Mouse (Mus musculus): Measurements from ENCODE around the gene Crnkl1. TPM values are rescaled to one million over a fixed set of nuclear protein-coding genes. Genes with fewer than 3 reads are reported as not detected.
"Not testable (repeated sequence)": the region's sequence is repeated elsewhere in the genome, so short reads cannot be mapped to it uniquely, and the experiment has no call there.

Crnkl1 gene
- polyA plus RNA-seq, 1 experiment from 2014 or later, result 39.0 TPM

DNA sequence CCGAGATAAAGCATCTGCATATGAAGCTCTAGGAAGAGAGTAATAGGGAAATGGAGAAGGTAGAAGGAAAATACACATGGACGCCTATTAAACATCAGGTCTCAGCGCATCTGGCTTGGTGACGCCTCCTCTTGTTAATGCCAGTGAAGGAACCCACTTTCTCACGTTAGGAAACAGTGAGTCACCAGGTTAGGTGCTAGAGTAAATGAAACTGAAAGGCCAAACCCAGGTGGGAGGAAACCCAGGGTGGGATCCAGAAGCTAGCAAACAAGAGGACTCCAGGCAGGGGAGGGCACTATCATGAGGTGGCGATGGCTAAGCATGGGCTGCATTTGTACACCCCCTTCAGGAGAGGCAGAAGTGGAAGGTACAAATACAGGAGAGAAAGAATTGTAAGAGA lies 29.7 kb downstream of the Crnkl1 start:
- no peak for ATAC-seq (ENCODE audit: low FRiP score)
- WGBS, result 88% methylated on average over 6 of the region's 6 CpGs
- Histone ChIP-seq H3K4me2 (replicated peaks) (no peak overlapping the region), H3K27me3 (no peaks in the 10 kb centered on the region), H3K36me3 (peaks cover 19% of the 10 kb centered on the region), H3K27ac (no peak overlapping the region), H3K9ac (no peak overlapping the region), H3K9me3 (replicated peaks) (no peaks in the 10 kb centered on the region), H3K4me3 (no peak overlapping the region), H3K4me1 (peaks cover 16% of the 10 kb centered on the region)

DNA sequence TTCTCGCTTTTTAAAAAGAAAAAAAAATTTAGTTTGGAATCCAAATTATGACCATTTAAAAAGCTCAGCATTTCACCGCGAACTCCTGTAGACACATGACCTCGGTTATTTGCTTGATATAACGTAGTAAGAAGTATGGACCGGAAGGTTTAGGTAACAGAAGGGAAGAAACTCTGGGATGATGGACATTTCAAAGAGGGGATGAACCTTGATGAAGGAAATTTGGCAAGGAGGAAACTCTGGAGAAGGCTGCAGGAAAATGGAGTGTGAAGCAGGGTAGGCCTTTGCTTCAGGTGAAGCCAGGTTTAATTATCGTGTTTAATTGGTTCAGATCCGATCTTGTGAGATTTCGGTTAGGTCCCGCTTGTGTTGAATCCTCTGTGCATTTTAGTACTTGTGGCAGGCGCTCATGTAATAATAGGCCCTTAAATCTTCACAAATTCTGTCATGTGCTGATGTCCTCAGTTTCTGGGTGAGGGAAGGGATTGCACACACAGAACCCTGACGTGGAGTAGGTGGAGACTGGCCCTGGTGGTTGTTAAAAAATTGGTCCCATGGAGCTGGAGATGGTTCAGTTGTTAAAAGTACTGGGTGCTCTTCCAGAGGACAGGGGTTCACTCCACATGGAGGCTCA lies 30.7 kb downstream of the Crnkl1 start:
- H3K4me2 ChIP-seq (replicated peaks), result peak overlapping the region; percentile 63
- H3K27ac ChIP-seq, result no peak overlapping the region
- peaks cover 16% of the 10 kb centered on the region for H3K4me1 ChIP-seq
- no peaks in the 10 kb centered on the region for H3K9me3 ChIP-seq (replicated peaks)
- no peak for ATAC-seq (ENCODE audit: low FRiP score)
- H3K4me3 ChIP-seq, result peak overlapping the region; percentile 99
- no peaks in the 10 kb centered on the region for H3K27me3 ChIP-seq
- 37% methylated on average over 12 of the region's 12 CpGs for WGBS
- H3K36me3 ChIP-seq, result peaks cover 13% of the 10 kb centered on the region
- peak overlapping the region; percentile 93 for H3K9ac ChIP-seq

DNA sequence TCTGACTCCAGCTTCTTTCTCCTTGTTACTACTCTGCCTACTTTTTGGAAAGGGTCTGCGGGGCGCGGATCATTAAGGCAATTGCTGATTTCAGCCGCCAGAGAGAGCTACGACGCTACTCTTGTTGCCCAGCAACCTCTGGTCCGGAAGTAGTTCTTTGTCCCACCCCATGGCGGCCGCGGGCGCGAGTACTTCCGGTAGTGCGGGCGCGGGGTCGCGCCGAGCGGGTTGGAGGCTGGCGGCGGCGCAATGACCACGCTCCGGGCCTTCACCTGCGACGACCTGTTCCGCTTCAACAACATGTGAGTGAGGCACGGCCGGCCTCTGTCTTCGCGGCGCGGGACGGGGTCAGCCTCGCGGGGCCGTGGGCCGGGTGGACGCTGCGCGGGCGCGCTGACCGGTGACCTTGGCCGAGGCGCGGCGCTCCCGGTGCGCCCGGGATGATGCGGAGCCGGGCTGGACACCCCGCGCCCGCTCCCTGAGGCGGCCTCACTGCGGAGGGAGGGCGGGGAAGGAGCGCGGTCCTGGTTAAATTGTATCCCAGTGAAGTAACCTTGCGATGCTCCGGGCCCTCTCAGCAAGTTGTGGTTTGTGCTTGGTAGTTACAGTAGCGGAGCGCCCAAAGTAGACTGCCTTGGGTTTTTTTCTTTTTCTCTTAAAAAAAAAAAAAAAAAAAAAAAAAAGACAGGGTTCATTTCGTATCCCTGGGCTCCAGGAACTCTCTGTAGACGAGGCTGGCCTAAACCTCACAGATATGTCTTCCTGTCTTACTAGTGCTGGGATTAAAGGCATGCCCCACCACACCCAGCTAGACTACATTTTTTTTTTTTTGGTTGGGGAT lies 31.5 kb downstream of the Crnkl1 start:
- ATAC-seq (ENCODE audit: low FRiP score), result peak; percentile 97
- peak overlapping the region; percentile 63 for H3K4me2 ChIP-seq (replicated peaks)
- H3K36me3 ChIP-seq, result 0 out of 2 replicates have a peak, but pooled peaks cover 8% of the 10 kb centered on the region
- WGBS, result 0% methylated on average over 67 of the region's 68 CpGs
- no peaks in the 10 kb centered on the region for H3K27me3 ChIP-seq
- H3K4me3 ChIP-seq, result peak overlapping the region; percentile 99
- no peaks in the 10 kb centered on the region for H3K9me3 ChIP-seq (replicated peaks)
- H3K27ac ChIP-seq, result peak overlapping the region; percentile 85
- peaks cover 16% of the 10 kb centered on the region for H3K4me1 ChIP-seq
- H3K9ac ChIP-seq, result peak overlapping the region; percentile 93

DNA sequence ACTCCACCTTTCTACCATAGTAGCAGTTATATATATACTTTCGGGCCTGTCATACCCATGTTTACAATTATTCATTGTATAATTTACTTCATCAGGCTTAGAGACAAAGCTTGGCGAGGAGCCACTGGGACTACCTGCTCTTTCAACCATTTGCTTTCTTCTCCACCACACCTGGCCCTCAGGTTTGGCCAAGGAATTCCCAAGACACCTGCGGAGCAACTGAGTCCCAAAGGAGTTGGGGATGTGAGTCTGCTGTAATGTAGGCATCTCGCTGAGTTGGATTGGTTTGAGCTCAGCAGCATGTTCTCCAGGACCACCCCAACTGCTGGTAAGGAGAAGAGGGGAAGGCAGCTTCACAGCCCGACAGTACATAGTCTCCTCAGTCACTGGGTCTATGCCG lies 33.0 kb downstream of the Crnkl1 start, which contains the start of gene Naa20:
Gene Naa20, plus strand, starts transcription at position 239 of the 400 bp plus-strand sequence.
- H3K27me3 ChIP-seq, result no peaks in the 10 kb centered on the region
- no peak for ATAC-seq (ENCODE audit: low FRiP score)
- H3K27ac ChIP-seq, result no peak within 1 kb of the TSS
- peak within 1 kb of the TSS; percentile 63 for H3K4me2 ChIP-seq (replicated peaks)
- H3K9me3 ChIP-seq (replicated peaks), result no peaks in the 10 kb centered on the region
- no peak within 1 kb of the TSS for H3K9ac ChIP-seq
- H3K4me1 ChIP-seq, result peaks cover 16% of the 10 kb centered on the region
- H3K4me3 ChIP-seq, result peak within 1 kb of the TSS; percentile 99
- WGBS, result 88% methylated on average over 6 of the region's 6 CpGs
- H3K36me3 ChIP-seq, result 0 out of 2 replicates have a peak, but pooled peaks cover under 1% of the 10 kb centered on the region

DNA sequence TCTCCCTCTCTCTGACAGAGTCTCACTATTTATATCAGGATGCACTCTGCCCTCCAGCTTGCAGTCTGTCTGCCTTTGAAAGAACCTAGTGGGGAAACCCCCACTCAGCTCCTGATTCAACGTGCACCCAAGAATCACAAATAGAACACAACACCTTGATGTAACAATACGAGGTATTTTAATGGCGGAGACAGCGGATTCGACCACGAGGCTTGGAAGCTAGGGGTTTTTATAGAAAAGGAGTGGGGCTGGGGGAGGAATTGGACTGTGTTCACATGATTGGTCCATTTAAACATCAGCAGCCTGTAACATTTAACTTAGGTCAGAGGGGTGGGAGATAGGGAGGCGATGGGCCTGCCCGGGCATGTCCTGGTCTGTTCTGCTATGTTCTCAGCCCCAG lies 34.5 kb downstream of the Crnkl1 start:
- not testable (repeated sequence) for H3K9me3 ChIP-seq (replicated peaks); H3K4me2 ChIP-seq (replicated peaks); ATAC-seq (ENCODE audit: low FRiP score); H3K27me3 ChIP-seq; H3K36me3 ChIP-seq; H3K4me3 ChIP-seq; H3K27ac ChIP-seq; H3K9ac ChIP-seq
- H3K4me1 ChIP-seq, result peaks cover 16% of the 10 kb centered on the region
- WGBS, result 77% methylated on average over 6 of the region's 8 CpGs

DNA sequence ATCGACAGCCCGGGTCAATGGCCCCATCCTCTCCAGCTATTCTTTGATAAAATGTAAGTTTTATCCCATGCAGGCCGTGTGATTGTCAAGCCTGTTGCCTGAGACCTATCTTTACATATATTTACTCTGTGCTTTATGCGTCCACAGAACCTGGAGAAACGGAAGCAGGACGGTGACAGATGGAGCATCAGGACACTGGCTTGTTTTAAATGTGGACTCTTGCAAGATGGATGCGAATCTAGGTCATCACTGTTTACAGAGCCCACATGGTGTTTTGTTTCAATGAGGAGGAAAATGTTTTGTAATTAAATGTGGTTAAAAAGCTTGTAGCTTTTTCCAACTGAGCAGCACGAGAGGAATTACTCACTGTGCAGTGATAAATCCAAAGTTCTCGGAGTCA lies 36.7 kb downstream of the Crnkl1 start:
- Histone ChIP-seq H3K9me3 (replicated peaks) (no peaks in the 10 kb centered on the region), H3K4me1 (peaks cover 3% of the 10 kb centered on the region; the same call in 1 of the 2 replicates), H3K4me2 (replicated peaks) (no peak overlapping the region), H3K9ac (no peak overlapping the region), H3K27ac (no peak overlapping the region), H3K36me3 (no peaks in the 10 kb centered on the region), H3K4me3 (no peak overlapping the region), H3K27me3 (no peaks in the 10 kb centered on the region)
- ATAC-seq (ENCODE audit: low FRiP score), result no peak
- 79% methylated on average over 9 of the region's 9 CpGs for WGBS

DNA sequence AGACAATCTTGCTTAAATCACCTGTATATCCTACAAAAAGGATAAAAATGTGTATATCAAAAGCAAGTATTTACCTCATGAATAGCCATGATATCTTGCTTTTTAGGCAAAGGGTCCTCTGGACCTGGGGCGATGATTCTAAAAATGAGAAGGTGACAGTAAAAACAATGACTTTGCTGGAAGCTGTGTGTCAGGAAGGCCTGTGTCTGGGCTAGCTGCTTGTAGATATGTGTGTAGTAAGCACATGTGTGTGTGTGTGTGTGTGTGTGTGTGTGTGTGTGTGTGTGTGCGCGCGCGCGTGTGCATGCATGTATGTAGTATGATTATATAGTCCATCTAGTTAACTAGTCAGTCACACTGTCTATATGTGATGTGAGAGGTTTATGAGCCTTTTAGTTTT lies 41.1 kb downstream of the Crnkl1 start:
- over 99% methylated on average over 6 of the region's 6 CpGs for WGBS
- no peaks in the 10 kb centered on the region for H3K27me3 ChIP-seq

DNA sequence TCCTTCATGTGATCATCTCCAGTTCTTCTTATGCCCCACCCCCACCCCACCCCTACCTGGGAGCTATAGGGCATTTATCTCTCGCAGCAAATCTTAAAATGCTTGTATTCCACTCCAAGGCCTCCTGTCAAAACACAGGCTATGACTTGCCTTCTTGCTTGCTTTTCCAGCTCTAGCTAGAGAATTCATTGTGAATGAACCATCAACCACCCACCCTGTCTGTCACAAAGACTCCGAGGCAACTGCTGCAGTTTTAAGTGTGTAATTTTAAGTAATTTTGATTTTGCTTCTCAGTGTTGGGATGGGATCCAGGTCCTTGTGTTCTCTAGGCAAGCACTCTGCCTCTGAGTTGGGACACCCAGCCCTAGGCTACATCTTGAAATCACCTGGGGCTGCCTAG lies 44.2 kb downstream of the Crnkl1 start:
- Histone ChIP-seq H3K9me3 (replicated peaks) (no peaks in the 10 kb centered on the region), H3K4me3 (no peak overlapping the region), H3K4me2 (replicated peaks) (no peak overlapping the region), H3K27me3 (no peaks in the 10 kb centered on the region), H3K27ac (no peak overlapping the region), H3K4me1 (no peaks in the 10 kb centered on the region), H3K36me3 (peaks cover 8% of the 10 kb centered on the region), H3K9ac (no peak overlapping the region)
- ATAC-seq (ENCODE audit: low FRiP score), result no peak
- WGBS, result 98% methylated on average over 2 of the region's 2 CpGs

More for the DNA sequence above, 41.1 kb downstream of the Crnkl1 start:
- Histone ChIP-seq H3K4me3 (no peak overlapping the region), H3K36me3 (no peaks in the 10 kb centered on the region), H3K9ac (no peak overlapping the region), H3K27ac (no peak overlapping the region), H3K4me1 (no peaks in the 10 kb centered on the region), H3K9me3 (replicated peaks) (no peaks in the 10 kb centered on the region), H3K4me2 (replicated peaks) (no peak overlapping the region)
- no peak for ATAC-seq (ENCODE audit: low FRiP score)

DNA sequence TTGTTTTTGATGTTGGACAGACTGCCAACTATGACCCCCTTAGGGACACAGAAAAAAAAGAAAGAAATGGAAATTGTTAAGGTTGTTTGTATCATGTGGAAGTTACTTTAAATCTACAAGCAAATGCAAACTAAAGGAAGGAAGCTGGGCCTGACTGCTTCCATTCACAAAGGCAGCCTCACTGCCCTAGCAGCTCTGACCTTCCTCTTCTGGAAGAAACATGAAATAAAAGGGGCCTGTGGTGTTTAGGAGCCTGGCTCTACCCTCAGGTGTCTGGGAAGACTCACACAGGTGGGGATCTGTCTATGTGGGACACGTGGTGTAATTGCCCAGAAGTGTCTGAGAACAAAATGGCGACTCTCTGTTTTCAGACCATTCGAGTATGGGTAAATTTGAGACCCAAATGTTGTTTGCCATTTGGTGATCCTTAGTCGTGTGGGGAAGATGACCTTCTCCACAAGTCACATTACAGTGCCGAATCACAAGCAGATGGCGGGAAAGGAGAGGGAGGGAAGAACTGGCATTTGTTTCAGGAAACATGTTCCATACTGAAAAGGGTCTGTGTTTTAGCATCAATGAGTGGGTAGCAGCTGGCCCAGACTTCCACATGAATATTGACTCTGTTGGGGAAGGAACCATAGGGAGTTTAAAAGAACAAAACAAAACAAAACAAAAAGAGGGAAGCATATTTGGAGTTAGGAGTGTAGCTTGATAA lies 45.9 kb downstream of the Crnkl1 start:
- 59% methylated on average over 6 of the region's 6 CpGs for WGBS
- Histone ChIP-seq H3K9me3 (replicated peaks) (no peaks in the 10 kb centered on the region), H3K4me2 (replicated peaks) (no peak overlapping the region), H3K27ac (peak overlapping the region; percentile 66; the same call in 1 of the 2 replicates), H3K9ac (no peak overlapping the region), H3K27me3 (no peaks in the 10 kb centered on the region), H3K4me3 (no peak overlapping the region), H3K36me3 (peaks cover 12% of the 10 kb centered on the region), H3K4me1 (peaks cover 4% of the 10 kb centered on the region; the same call in 1 of the 2 replicates)
- ATAC-seq (ENCODE audit: low FRiP score), result no peak

DNA sequence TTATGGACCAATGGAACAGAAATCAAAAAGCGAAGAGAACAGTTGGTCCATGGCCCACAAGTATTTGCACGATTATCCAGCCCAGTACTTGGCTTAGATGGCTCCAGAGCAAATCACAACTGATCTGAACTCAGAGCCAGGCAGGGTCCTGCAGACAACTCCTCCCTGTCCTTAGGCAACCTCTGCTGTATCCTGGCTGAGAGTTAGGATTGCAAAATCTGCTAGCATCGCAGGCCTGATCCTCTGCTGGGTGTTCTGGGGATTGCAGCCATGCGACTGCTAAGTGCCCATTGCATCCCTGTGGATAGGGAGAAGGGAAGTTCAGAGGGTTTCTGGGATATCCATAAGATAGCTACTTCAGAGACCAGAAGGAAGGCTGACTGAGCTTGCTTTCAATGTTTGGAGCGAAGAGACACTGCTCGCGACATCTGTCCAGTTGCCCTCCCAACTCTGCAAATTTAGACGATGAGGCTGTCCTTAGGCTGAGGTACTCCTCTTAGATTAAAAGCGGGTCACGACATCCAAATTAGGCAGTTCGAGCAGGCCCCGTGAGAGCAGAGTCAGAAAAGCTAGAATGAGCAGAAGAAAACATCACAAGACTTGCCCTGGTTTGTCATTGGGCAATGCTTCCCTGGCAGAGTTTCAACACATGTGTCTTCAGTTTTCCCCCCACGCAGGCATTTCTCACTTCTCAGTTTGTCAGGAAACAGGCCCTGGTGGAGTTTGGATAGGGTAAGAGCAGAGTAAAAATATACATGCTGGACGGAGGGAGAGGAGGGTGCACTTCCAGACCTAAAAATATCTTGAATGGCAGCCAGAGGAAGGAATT lies 46.7 kb downstream of the Crnkl1 start:
- Histone ChIP-seq H3K9ac (no peak overlapping the region), H3K4me3 (no peak overlapping the region), H3K36me3 (peaks cover 12% of the 10 kb centered on the region), H3K4me1 (peaks cover 5% of the 10 kb centered on the region; the same call in 1 of the 2 replicates), H3K9me3 (replicated peaks) (no peaks in the 10 kb centered on the region), H3K27me3 (no peaks in the 10 kb centered on the region), H3K27ac (no peak overlapping the region; the same call in 1 of the 2 replicates), H3K4me2 (replicated peaks) (no peak overlapping the region)
- ATAC-seq (ENCODE audit: low FRiP score), result no peak
- WGBS, result 72% methylated on average over 14 of the region's 14 CpGs

DNA sequence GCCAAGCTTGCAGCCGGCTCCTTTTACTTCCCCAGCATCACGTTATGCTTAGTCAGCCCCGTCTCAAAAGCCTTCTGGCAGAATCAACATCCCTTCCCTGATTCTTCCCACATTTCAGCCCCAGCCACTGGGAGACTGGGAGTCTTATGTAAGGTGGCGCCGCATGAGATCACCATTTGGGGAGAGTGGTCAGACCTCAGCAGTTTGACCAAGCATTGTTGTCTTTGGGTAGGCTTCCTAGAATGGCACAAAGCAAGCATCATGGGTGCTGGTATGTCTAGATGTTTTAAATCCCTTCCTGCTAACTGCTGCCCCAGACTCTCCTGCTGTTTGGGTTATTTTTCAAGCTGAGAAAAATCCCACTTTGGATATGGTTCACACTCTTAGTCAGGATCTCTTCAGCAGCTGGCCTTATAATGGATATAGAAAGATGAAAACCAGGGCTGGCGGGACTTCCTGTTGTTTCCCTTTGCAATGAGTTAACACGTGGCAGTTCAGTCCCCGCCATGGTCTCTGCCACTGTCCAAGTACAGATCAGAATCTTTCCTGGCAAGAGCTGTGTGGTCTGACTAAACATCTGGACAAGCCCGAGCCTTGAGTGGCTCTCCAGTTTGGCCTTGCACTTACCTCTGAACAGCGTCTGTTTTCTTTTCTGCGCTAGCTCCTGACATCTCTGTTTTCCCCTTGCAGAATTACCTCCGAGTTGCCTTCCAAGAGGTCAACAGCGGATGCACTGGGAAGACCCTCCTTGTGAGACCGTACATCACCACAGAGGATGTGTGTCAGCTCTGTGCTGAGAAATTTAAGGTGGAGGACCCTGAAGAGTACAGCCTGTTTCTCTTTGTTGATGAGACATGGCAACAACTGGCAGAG lies 49.7 kb downstream of the Crnkl1 start:
- WGBS, result 68% methylated on average over 14 of the region's 14 CpGs
- Histone ChIP-seq H3K4me2 (replicated peaks) (no peak overlapping the region), H3K9me3 (replicated peaks) (no peaks in the 10 kb centered on the region), H3K36me3 (peaks cover 16% of the 10 kb centered on the region), H3K4me1 (peaks cover 5% of the 10 kb centered on the region; the same call in 1 of the 2 replicates), H3K9ac (no peak overlapping the region), H3K4me3 (no peak overlapping the region), H3K27ac (peak overlapping the region; percentile 70; the same call in 1 of the 2 replicates), H3K27me3 (no peaks in the 10 kb centered on the region)
- ATAC-seq (ENCODE audit: low FRiP score), result no peak

Measured in hindbrain, embryonic 12.5 days (tissue).